Mouse (Mus musculus) embryonic facial prominence, embryonic 14.5 days (tissue): ENCODE data around the gene Zfp663. TPM values are rescaled to one million over a fixed set of nuclear protein-coding genes. Genes with fewer than 3 reads are reported as not detected.
A peak's percentile ranks its signal among the peaks of the same experiment; 100 is the strongest.

ENCODE experiments used
- ATAC-seq: fragments of 200-750 bp; cut with Nextera tagmentation; 2 replicates; pipeline ENCODE4 v1.8.0; 2017; ENCODE audit warnings: low read depth, moderate number of reproducible peaks, moderate TSS enrichment
- DNase-seq: peaks from one replicate; pipeline ENCODE4 v3.0.0-alpha.2; 2015; ENCODE audit warnings: low spot score
- H3K27ac ChIP-seq: fragments of 300-500 bp; sonication (generic); replicated peaks from 2 replicates; pipeline ENCODE4 v1.5.1; 2014; ENCODE audit warnings: low read depth, mild to moderate bottlenecking, low read length, moderate library complexity
- H3K27me3 ChIP-seq: fragments of 300-500 bp; sonication (generic); replicated peaks from 2 replicates; pipeline ENCODE4 v1.6.1; 2014; ENCODE audit warnings: low read length; ENCODE audit not compliant: control insufficient read depth, insufficient read depth
- H3K36me3 ChIP-seq: fragments of 300-500 bp; sonication (generic); 2 replicates; pipeline ENCODE4 v1.6.1; 2014; ENCODE audit warnings: low read length, mixed read lengths; ENCODE audit not compliant: control insufficient read depth, insufficient read depth
- H3K4me1 ChIP-seq: fragments of 300-500 bp; sonication (generic); 2 replicates; pipeline ENCODE4 v1.6.1; 2014; ENCODE audit warnings: antibody characterized with exemption, low read length; ENCODE audit not compliant: control insufficient read depth, insufficient read depth
- H3K4me2 ChIP-seq: fragments of 300-500 bp; sonication (generic); 2 replicates; pipeline ENCODE4 v1.6.1; 2014; ENCODE audit warnings: low read depth, mild to moderate bottlenecking, low read length, moderate library complexity, mixed read lengths
- H3K4me3 ChIP-seq: fragments of 300-500 bp; sonication (generic); 2 replicates; pipeline ENCODE4 v1.5.1; 2014; ENCODE audit warnings: low read depth, mild to moderate bottlenecking, low read length
- H3K9ac ChIP-seq: fragments of 300-500 bp; sonication (generic); 2 replicates; pipeline ENCODE4 v1.6.1; 2014; ENCODE audit warnings: low read depth, mild to moderate bottlenecking, low read length, moderate library complexity, mixed read lengths
- H3K9me3 ChIP-seq: fragments of 300-500 bp; sonication (generic); 2 replicates; pipeline ENCODE4 v1.6.1; 2016; ENCODE audit warnings: low read length; ENCODE audit not compliant: control insufficient read depth
- WGBS: fragments of 180-500 bp; shearing (Covaris S2); extraction: QIAGEN DNeasy Blood & Tissue Kit; methylation state at CpG from one replicate; pipeline ENCODE4 v1.1.7; 2014; 5-methylcytosine and 5-hydroxymethylcytosine counted together
- polyA plus RNA-seq: library from polyadenylated mRNA; unstranded; fragments of >200 nt; fragmentation: Nextera tagmentation; extraction: Ambion mirVana; gene quantifications from 2 replicates; pipeline ENCODE4 v1.2.1, GENCODE M21; 2014

Gene Zfp663
- polyA plus RNA-seq, result 0.55 and 0.64 TPM in 2 replicates

GRCm38 (mm10) chr2:165368496-165368895 lies at the start of gene Zfp663:
Zfp663 (minus strand) TSS chr2:165368729.
- Histone ChIP-seq H3K36me3 (no peaks in the 10 kb centered on the region), H3K4me2 (peak within 1 kb of the TSS; percentile 61), H3K27ac (no peak within 1 kb of the TSS), H3K4me1 (peaks cover 13% of the 10 kb centered on the region), H3K27me3 (peaks cover 7% of the 10 kb centered on the region), H3K4me3 (peak within 1 kb of the TSS; percentile 35), H3K9me3 (no peaks in the 10 kb centered on the region), H3K9ac (peak within 1 kb of the TSS; percentile 51)
- ATAC-seq (peak; percentile 16; the same call in 1 of the 2 replicates), DNase-seq (peak; percentile 41)
- 1% methylated on average over 23 of the region's 27 CpGs for WGBS

- H3K9me3 ChIP-seq, result no peaks in the 10 kb centered on the region
- no peak overlapping the region for H3K4me3 ChIP-seq
- H3K36me3 ChIP-seq, result no peaks in the 10 kb centered on the region
- H3K4me2 ChIP-seq, result no peak overlapping the region
- ATAC-seq (no peak), DNase-seq (peak; percentile 39)
- no peak overlapping the region for H3K9ac ChIP-seq
- H3K27me3 ChIP-seq, result no peaks in the 10 kb centered on the region
- H3K27ac ChIP-seq, result no peak overlapping the region
- H3K4me1 ChIP-seq, result peaks cover 24% of the 10 kb centered on the region
- WGBS, result 35% methylated on average over 6 of the region's 7 CpGs
These were observed 48.8 kb upstream of the Zfp663 start for GRCm38 (mm10) chr2:165417291-165417690.

- H3K27ac ChIP-seq, result no peak overlapping the region
- no peaks in the 10 kb centered on the region for H3K27me3 ChIP-seq
- H3K4me1 ChIP-seq, result peaks cover 24% of the 10 kb centered on the region
- no peak overlapping the region for H3K4me3 ChIP-seq
- no peaks in the 10 kb centered on the region for H3K9me3 ChIP-seq
- no peak overlapping the region for H3K9ac ChIP-seq
- 26% methylated on average over 6 of the region's 6 CpGs for WGBS
- peak; percentile 27 for DNase-seq
- no peak for ATAC-seq
- no peak overlapping the region for H3K4me2 ChIP-seq
- H3K36me3 ChIP-seq, result no peaks in the 10 kb centered on the region
These were observed 47.3 kb upstream of the Zfp663 start for GRCm38 (mm10) chr2:165415795-165416194.

- H3K9ac ChIP-seq, result no peak overlapping the region
- DNase-seq (peak; percentile 62), ATAC-seq (no peak)
- no peak overlapping the region for H3K27ac ChIP-seq
- H3K4me1 ChIP-seq, result peaks cover 24% of the 10 kb centered on the region
- no peak overlapping the region for H3K4me3 ChIP-seq
- H3K4me2 ChIP-seq, result peak overlapping the region; percentile 2
- 22% methylated on average over 11 of the region's 11 CpGs for WGBS
- no peaks in the 10 kb centered on the region for H3K27me3 ChIP-seq
- H3K36me3 ChIP-seq, result no peaks in the 10 kb centered on the region
- no peaks in the 10 kb centered on the region for H3K9me3 ChIP-seq
These were observed 46.7 kb upstream of the Zfp663 start for GRCm38 (mm10) chr2:165415141-165415721.

- no peak overlapping the region for H3K4me2 ChIP-seq
- H3K36me3 ChIP-seq, result no peaks in the 10 kb centered on the region
- no peak overlapping the region for H3K9ac ChIP-seq
- DNase-seq, result no peak
- H3K4me3 ChIP-seq, result no peak overlapping the region
- ATAC-seq, result no peak
- no peaks in the 10 kb centered on the region for H3K27me3 ChIP-seq
- peaks cover 24% of the 10 kb centered on the region for H3K4me1 ChIP-seq
- H3K27ac ChIP-seq, result no peak overlapping the region
- 56% methylated on average over 5 of the region's 5 CpGs for WGBS
- H3K9me3 ChIP-seq, result no peaks in the 10 kb centered on the region
These were observed 45.8 kb upstream of the Zfp663 start for GRCm38 (mm10) chr2:165414321-165414720.

GRCm38 (mm10) chr2:165413884-165414283 lies 45.4 kb upstream of the Zfp663 start:
- H3K36me3 ChIP-seq, result no peaks in the 10 kb centered on the region
- no peak for DNase-seq
- H3K9ac ChIP-seq, result no peak overlapping the region
- no peaks in the 10 kb centered on the region for H3K27me3 ChIP-seq
- no peak overlapping the region for H3K27ac ChIP-seq
- H3K4me1 ChIP-seq, result peaks cover 24% of the 10 kb centered on the region
- no peak for ATAC-seq
- H3K4me3 ChIP-seq, result no peak overlapping the region
- no peaks in the 10 kb centered on the region for H3K9me3 ChIP-seq
- 30% methylated on average over 3 of the region's 3 CpGs for WGBS
- no peak overlapping the region for H3K4me2 ChIP-seq

GRCm38 (mm10) chr2:165407700-165408301 lies 39.3 kb upstream of the Zfp663 start:
- Histone ChIP-seq H3K4me1 (no peaks in the 10 kb centered on the region), H3K9ac (no peak overlapping the region), H3K27ac (no peak overlapping the region), H3K27me3 (no peaks in the 10 kb centered on the region), H3K9me3 (no peaks in the 10 kb centered on the region), H3K4me3 (no peak overlapping the region), H3K4me2 (no peak overlapping the region), H3K36me3 (no peaks in the 10 kb centered on the region)
- peak; percentile 47; the same call in 1 of the 2 replicates for ATAC-seq
- WGBS, result 33% methylated on average over 10 of the region's 10 CpGs
- DNase-seq, result peak; percentile 34

GRCm38 (mm10) chr2:165405351-165405750 lies 36.8 kb upstream of the Zfp663 start:
- Histone ChIP-seq H3K4me2 (no peak overlapping the region), H3K9me3 (no peaks in the 10 kb centered on the region), H3K36me3 (no peaks in the 10 kb centered on the region), H3K27ac (no peak overlapping the region), H3K9ac (no peak overlapping the region), H3K4me1 (no peaks in the 10 kb centered on the region), H3K4me3 (no peak overlapping the region), H3K27me3 (no peaks in the 10 kb centered on the region)
- no peak for DNase-seq
- no peak for ATAC-seq
- WGBS, result 53% methylated on average over 6 of the region's 6 CpGs

GRCm38 (mm10) chr2:165404951-165405350 lies 36.4 kb upstream of the Zfp663 start:
- 52% methylated on average over 9 of the region's 9 CpGs for WGBS
- no peak overlapping the region for H3K27ac ChIP-seq
- no peak overlapping the region for H3K4me3 ChIP-seq

More at GRCm38 (mm10) chr2:165404951-165405350, 36.4 kb upstream of the Zfp663 start:
- no peaks in the 10 kb centered on the region for H3K4me1 ChIP-seq
- no peak for DNase-seq
- no peaks in the 10 kb centered on the region for H3K27me3 ChIP-seq
- H3K9ac ChIP-seq, result no peak overlapping the region
- H3K36me3 ChIP-seq, result no peaks in the 10 kb centered on the region
- no peak overlapping the region for H3K4me2 ChIP-seq
- no peaks in the 10 kb centered on the region for H3K9me3 ChIP-seq
- no peak for ATAC-seq
